Mouse (Mus musculus): ENCODE data around the gene Lcn2.

GRCm38 (mm10) chr2:32396695-32397094, 8.6 kb upstream of the Lcn2 start:
- no peak for TF ChIP-seq GATA1 (IDR thresholded peaks at IDR 0.05; ENCODE audit: low read length)
- no peak for TF ChIP-seq TAL1 (IDR thresholded peaks at IDR 0.05; ENCODE audit: low read length)
